Mouse (Mus musculus): Measurements from ENCODE around the gene Nop16. TPM values are rescaled to one million over a fixed set of nuclear protein-coding genes. Genes with fewer than 3 reads are reported as not detected.

The Nop16 gene
- 25.3 TPM for polyA plus RNA-seq (2017; shearing (Covaris generic))

DNA sequence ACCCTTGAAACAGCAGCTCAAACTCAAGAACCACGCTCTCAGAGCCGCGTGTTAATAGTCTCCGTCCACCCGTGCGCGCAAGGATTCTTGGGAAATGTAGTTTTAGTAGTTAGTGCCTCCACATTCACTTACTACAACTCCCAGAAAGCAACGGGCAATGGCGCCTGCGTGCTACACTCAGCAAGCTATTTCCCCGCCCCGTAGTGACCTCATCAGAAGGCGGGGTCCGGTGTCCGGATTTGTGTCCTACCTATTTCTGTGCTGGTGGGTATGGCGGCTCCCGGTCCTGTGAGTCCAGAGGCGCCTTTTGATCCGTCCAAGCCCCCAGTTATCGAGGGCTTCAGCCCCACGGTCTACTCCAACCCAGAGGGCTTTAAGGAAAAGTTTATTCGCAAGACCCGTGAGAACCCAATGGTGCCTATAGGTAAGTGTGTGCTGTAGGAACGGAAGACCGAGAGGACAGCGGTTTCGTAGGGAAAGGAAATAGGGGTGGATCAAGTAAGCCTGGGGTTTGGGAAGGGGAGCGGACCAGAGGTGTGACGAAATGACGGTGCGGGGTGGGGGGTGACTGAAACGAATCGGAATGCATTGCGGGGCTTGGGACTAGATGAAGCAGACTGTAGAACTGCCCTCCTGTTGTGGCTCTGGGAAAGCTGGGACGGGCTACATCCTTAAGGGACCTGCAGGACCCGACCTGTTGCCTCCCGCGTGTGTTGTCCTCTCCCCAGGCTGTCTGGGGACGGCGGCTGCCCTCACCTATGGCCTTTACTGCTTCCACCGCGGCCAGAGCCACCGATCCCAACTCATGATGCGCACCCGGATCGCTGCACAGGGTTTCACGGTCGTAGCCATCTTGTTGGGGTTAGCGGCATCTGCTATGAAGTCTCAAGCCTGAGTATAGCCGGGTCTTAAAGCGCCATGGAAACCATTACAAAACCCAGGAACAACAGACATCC lies at the start of gene Nop16, which contains the start of gene Higd2a:
Gene Nop16, minus strand, starts transcription at position 95 of the 956 bp plus-strand sequence.
Gene Higd2a, plus strand, starts transcription at position 212 of the 956 bp plus-strand sequence.

DNA sequence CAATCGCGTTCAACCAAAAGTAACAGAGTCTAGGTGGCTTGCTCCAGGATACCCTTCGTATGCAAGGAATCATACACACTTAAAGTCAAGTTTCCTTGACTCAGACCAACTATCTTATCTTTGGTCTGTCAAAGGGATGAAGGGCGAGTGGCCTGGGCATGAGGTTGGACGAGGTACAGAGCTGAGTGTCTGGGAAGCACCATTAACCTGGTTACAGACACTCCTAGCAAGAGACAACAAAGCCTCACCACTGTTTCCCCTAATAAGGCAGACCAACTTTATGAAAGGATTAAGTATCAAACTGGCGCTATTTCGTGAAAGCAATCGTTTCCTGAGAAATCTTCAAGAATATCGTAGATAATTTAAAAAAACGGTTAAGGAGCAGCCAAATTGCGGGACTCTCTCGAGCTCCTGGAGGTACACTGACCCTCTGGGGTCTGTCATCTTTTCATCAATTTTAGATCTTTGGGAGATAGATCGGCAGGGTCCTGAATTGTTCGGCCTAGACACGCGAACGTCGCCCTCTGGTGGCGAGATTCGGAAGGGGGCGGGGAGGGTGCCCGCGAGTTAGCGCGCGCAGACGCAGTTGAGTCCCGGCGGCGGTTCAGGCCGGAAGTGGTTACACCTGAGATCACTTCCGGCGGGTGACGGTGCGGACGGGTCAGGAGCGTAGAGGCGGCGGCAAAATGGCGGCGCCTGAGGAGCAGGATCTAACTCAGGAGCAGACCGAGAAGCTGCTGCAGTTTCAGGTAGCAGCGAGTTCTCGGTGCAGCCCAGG lies 31.5 kb upstream of the Nop16 start, which contains the start of gene Faf2:
Gene Faf2, plus strand, starts transcription at position 630 of the 778 bp plus-strand sequence.

GRCm38 (mm10) chr13:54610972-54611754 lies 21.3 kb upstream of the Nop16 start, which contains the start of gene Cltb:
Cltb (minus strand) TSS chr13:54611344.

GRCm38 (mm10) chr13:54574854-54575481 lies 14.9 kb downstream of the Nop16 start, which contains the start of gene Arl10:
Arl10 (plus strand) TSS chr13:54575015.

DNA sequence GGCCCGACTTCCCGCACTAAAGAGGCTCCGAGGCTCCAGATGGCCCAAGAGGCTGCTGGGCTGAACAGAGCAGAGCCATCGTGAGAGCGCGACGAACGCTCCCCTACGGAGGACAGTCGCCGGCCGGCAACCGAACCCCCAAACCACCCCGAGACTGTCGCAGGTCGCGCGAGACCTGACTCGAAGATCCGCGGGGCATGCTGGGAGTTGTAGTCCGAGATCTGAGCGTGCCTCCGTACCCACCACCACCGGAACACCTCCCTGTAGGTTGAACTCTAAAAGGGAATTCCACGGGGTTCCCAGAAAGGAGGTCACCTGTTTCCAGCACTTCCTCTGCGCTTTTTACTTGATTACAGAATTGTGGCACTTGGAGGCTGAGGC lies 24.7 kb downstream of the Nop16 start, which contains the start of gene 4833439L19Rik:
Gene 4833439L19Rik, minus strand, starts transcription at position 235 of the 381 bp plus-strand sequence.

Other genes starting within 250 kb of the Nop16 start
- not detected for gene Cplx2, start 218.7 kb downstream of the Nop16 start, polyA plus RNA-seq (2017; shearing (Covaris generic))
- gene Thoc3, start 121.2 kb downstream of the Nop16 start, polyA plus RNA-seq (2017; shearing (Covaris generic)) = 42.6 TPM
- gene Simc1, start 86.3 kb downstream of the Nop16 start, polyA plus RNA-seq (2017; shearing (Covaris generic)) = 39.2 TPM
- gene 4833439L19Rik, start 24.7 kb downstream of the Nop16 start, polyA plus RNA-seq (2017; shearing (Covaris generic)) = 57.8 TPM
- gene Arl10, start 15.1 kb downstream of the Nop16 start, polyA plus RNA-seq (2017; shearing (Covaris generic)) = 3.9 TPM
- gene Higd2a, start 117 bp upstream of the Nop16 start, polyA plus RNA-seq (2017; shearing (Covaris generic)) = 181 TPM
- 72.7 TPM for gene Cltb, start 21.3 kb upstream of the Nop16 start, polyA plus RNA-seq (2017; shearing (Covaris generic))
- 66.5 TPM for gene Faf2, start 31.7 kb upstream of the Nop16 start, polyA plus RNA-seq (2017; shearing (Covaris generic))
- gene Rnf44, start 103.8 kb upstream of the Nop16 start, polyA plus RNA-seq (2017; shearing (Covaris generic)) = 107 TPM
- not detected for gene Cdhr2, start 111.4 kb upstream of the Nop16 start, polyA plus RNA-seq (2017; shearing (Covaris generic))
- not detected for gene Gprin1, start 159.8 kb upstream of the Nop16 start, polyA plus RNA-seq (2017; shearing (Covaris generic))
- not detected for gene Sncb, start 176.5 kb upstream of the Nop16 start, polyA plus RNA-seq (2017; shearing (Covaris generic))
- not detected for gene Eif4e1b, start 193.9 kb upstream of the Nop16 start, polyA plus RNA-seq (2017; shearing (Covaris generic))
- 0.67 TPM for gene Tspan17, start 199.3 kb upstream of the Nop16 start, polyA plus RNA-seq (2017; shearing (Covaris generic))

Data from naive thymus-derived CD4-positive, alpha-beta T cell, adult 5 months (primary cell).